Mouse (Mus musculus): ENCODE measurements around the gene Foxp4.

Gene Foxp4

DNA sequence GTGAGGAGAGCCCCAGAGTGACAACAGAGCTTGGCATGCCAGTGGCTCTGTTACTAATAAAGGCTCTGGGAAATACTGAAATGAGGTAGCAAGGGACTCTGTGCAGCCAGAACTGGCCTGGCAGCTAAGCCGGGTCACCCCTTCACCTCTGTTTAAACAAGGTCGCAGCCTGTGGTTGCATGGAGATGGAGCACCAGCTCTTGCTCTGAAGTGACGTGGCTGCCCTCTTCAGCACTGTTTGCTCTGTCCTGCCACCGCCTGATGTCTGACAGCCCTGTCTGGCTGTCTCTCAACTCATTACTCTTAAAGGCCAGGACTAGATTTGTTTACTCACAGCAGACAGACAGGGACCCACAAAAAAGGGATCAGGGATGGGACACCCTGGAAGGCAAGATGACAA, 25.3 kb downstream of the Foxp4 start:
- intact Hi-C loops (cut with DNase I) = no loop called here

DNA sequence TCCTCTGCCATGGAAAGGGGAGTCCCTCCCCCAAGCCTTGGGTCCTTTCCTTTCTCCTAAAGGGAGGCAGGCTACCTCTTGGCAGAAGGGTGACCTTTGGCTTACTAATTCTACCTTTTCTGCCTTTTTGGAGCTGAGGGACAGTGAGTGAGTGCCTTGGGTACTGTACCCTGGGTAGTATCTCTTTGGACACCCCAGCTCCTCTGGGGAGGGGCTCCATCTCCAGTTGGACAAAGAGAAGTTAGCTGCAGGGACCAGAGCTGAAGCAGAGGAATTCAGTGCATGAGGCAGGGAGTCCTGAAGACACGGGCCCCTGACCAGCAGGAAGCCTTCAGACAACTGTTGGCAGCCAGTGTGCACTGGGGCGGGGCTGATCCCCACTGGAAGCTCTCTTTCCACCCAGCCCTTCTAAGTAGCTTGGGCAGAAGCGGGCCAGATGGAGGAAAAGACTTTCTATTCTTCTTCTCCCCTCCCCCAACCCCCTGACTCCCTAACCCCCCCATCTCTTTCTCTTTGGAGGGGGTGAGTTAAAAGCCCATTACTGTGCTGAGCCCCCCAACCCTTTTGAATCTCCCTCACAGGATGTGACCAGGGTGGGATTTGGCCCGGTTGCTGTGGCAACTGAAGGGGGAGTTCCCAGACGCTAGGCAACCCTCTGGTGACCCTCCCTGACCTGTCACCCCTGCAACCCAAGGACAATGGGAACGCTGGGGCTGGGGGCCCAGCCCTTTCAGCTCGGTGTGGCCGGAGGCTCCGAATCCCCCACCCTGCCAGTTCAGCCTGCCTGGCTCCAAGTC, 26.3 kb downstream of the Foxp4 start:
- intact Hi-C loops (cut with DNase I) = no loop called here

DNA sequence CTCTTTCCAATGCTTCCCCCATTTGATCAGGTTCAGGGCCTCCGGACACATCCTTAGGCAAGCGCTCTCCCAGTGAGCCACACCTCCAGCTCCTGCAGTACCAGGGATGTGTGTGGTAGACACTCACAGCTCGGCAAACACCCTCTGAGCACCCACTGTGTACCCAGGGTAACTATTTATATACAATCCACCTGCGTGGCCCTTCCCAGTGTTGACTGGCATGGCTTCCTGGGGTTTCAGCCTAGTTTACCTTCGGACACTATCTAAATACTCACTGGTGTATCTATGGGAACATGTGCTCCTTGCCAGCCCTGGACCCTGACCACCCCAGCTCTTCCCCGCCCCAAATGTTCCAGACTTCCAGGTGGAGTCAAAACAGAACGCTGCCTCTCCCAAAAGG, 34.7 kb downstream of the Foxp4 start:
- intact Hi-C loops (cut with DNase I) = no loop called here

DNA sequence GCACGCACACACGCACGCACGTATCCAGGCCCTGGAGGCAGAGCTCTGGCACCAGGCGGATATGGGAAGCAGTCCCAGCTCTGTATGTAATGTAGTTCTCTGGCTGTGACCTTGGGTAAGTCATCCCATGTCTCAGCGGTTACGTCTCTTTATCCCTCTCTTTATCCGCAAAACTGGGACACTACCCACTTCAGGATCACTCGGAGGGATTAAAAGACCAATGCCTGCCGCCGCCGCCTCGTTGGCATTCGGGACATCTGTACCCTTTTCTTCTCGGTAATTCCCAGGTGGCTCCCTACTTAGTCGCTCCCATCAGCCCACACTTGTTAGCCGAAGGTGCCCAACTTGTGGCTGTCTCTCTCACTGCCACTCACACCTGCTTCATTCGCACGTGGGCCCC, 35.2 kb downstream of the Foxp4 start:
- intact Hi-C loops (cut with DNase I) = no loop called here

DNA sequence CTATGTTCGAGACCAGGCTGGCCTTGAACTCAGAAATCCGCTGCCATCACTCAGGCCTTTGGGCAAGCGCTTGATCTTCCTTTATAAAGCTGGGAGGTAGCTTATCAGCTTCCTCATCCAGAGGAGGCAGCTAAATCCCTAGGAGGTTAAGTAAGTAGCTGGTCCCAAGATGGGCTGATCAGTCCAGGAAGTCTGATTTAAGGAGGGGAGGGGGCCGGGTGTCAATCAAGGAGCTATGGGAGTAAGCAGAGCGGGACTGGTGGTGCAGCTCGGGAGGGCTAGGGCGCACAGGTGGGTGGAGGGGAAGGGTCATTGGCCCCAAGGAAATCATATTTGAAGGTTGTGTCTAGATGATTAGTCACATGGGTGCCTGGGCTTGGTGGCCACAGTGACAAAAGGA, 35.8 kb downstream of the Foxp4 start:
- intact Hi-C loops (cut with DNase I) = no loop called here

DNA sequence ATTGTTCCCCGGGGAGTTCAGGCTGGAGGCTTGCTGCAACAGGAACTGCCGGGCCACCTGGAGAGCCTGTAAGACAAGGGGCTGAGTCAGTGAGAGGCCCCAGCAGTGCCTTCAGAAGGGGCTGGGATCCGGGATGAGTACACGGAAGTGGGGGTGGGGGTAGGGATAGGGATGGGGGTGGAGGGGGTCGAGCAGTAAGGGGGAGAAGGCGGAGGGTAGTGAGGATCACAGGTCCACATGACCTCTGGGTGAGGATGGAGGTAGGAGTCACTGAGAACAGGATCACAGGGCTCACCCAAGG, 36.3 kb downstream of the Foxp4 start:
- intact Hi-C loops (cut with DNase I) = no loop called here

DNA sequence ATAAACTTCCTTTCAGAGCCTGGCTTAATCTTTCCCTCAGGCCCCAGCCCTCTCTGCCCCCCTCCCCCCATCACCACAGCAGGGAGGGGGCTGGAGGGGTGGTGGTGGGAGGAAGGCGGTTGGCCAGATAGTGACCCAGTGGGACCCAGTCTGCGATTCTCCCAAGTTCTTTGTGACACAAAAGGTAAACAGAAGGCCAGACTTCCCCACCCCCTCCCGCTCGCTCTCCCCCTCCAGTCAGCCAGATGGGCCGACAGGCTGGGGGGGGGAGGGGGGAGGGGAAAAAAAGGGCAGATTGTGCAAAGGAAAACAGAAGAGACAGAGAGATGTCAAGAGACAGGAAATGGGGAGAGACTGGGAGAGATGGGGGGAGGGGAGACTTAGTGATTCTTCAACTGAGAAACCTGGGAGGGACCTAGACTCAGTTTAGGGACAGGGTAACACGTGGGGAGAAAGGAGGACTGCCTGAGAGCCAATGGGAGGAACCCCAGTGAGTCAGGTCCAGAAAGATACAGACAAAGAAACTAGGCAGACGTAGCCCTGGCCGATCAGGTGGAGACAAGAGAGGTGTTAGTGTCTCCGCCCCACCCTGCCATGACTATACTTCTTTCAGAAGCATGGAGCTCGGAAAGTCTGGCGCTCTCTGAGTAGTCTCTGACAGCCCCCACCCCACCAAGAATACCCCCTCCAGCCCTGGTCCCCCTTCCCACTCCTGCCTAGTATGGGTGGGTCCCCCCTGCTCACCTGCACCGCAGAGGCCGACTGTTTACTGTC, 36.9 kb downstream of the Foxp4 start:
- intact Hi-C loops (cut with DNase I) = no loop called here

DNA sequence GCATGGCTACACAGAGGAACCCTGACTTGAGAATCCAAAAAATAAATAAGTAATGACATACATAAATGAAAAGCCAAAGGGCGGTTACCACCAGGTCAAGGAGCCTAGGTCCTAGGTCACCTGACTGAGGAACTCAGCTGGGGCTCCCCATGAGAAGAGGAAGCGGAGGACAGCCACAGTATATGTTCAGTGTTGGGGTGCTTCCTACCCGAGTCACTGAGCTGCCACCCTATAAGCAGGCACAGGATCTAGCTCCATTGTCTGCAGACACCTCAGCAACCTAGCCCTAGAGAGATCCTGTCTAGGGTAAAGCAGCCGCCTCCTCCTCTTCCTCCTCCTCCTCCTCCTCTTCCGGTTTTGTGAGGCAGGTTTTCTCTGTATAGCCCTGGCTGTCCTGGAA, 41.3 kb downstream of the Foxp4 start:
- intact Hi-C loops (cut with DNase I) = no loop called here

DNA sequence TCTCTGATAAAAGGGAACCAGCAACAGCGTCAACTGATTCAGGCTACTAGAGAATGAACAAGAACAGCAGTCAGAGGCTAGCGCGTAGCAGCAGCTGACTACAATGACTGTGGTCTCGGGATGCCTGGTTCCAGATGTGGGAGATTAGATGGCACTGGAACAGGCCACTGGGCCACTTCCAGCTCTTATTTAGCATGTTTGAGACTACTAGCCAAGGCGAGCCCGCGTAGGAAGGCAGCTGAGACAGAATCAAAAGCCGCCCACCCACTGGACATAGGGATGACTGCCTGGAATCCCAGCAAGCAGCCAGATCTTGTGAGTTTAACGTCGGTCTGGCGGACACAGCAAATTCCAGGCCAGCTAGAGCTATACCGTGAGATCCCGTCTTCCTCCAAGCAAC, 43.1 kb downstream of the Foxp4 start:
- intact Hi-C loops (cut with DNase I) = no loop called here

DNA sequence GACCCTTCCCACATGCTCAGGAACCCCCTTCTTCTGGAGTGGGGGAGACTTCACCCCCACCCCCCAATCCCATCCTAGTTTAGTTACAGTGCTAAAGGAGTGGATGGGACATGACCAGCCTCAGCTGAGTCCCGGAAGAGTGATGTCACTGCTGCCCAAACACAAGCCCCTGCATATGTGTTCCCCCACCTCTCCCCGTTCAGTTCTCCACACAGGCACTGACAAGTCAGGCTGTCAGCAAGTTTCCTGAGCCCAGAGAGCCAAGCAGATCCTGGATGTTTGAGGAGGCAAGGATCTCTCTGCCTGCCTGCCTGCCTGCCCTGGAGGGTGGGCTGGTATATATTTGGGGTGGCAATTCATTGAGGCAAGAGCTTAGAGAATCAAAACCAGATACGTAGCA, 45.2 kb downstream of the Foxp4 start:
- intact Hi-C loops (cut with DNase I) = no loop called here

DNA sequence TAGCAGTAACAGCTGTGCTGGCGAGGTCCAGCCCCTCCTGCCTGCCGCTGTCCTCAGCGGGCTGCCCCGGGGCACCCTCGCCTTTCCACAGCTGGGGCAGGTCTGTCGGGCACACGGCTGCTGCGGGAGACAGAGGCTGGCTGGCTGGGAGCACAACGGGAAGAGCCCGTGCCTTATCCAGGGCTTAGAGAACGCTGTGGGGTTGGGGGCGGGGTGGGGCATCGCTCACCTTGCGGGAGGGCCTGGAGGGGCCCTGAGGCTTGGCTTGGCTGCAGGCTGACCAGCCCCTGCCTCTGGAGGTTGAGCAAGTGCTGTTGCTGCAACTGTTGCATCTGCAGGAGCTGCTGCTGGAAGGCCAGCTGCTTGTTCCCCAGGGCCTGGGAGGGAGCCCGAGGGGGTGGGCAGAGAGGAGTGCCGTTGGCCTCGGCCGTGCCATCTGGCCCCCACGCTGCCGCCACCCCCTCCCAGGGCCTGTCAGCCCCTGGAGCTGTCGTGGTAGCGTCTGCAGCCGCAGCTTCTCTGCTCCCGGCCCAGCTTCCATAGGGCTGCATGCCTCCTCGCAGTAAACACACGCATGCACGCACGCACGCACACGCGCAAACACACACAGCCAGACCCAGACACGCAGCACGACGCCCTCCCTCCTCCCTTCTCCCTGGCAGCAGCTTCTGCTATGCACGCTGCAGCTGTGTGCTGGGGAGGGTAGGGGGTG, 45.9 kb downstream of the Foxp4 start:
- intact Hi-C loops (cut with DNase I) = no loop called here

DNA sequence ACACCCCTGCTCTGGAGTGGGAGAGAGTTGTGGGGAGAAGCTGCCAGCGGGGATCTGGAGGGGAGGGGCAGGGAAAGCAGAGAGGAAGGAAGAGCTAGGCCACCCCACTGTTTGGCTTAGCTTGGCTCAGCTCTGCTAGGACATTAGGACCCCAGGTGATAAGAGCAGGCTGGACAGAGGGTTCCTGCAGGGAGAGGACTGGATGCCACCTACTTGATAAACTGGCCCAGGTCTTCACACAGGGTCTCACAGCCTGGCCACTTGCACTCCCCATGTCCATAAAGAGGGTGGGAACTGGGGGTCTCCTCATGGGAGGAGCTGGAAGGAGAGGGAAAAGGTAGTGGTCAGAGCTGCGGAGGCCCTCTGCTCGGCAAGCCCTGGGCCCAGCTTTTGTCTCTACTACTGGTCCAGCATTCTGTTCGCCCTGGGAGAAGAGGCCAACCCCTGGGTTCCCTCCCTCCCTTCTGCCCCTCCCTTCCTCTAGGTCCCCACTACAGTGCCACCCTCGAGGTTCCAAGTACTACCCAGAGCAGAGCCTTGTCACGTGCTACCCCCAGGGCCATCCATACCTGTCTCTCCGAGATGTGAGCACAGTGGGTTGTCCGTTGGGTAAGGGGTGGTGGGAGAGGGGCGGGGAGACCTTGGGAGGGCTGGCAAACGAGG, 46.6 kb downstream of the Foxp4 start:
- intact Hi-C loops (cut with DNase I) = no loop called here

DNA sequence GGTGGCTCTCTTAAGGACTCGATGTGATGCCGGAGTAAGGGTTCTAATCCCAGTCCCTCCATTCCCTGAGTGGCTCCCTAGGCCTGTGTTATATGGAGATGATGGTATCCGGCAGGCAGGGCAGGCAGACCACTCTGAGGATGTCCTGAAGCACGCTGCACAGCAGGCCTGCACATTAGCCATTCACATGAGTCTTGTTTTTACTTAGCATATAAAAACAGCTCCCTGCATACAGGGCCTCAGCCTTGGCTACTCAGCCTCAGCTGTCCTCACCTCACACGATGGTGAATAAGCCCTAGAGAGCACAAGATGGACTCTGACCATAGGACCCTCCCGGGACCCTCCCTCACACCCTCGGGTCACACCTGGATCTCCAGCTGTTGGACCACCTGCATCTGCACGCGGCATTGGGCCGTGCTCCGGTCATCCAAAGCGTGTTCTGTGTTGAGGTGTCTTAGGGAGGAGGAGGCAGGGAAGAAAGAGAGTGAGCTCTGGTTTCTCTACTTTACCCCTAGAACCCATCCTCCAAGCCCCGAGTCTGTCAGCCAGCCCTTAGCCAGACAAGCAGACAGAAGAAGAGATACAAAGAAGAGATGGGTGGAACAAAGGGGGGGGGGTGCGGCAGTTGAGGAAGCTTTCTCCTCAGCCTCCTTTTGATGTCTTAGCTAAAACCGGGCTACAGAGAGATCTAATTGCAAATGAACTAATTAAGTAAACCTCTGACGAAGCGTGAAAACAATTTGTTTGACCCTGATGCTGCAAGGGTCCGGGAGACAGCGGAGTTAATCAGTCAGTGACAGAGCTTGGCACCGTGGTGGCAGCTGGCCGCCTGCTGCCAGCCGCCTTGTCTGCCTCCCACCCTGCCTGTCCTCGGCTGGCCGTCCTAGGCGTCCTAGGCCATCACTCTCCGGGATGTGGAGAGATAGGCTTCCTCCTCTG, 47.4 kb downstream of the Foxp4 start:
- intact Hi-C loops (cut with DNase I) = no loop called here

DNA sequence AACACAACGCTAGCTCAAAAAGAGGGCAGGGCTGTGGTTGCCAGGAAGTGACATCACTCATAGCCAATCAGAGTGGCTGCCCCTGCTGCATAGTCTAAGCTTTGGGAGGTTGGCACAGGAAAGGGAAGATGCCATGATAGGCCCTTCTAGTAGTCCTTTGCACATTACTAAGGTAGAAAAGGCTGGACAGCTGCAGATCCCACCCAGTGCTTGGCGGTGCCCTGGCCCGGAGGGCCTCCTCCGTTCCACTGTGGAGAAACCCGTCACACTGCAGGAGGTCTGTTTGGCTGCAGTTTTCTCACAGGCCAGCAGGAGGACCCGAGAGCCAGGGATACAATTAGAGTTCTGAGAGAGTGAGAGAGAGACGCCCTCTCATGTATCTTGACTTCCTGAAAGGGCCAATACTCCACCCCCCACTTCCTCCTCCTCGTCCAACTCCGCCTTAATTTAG, 51.1 kb downstream of the Foxp4 start:
- intact Hi-C loops (cut with DNase I) = loop anchor here (1.0 kb wide), 1 partner anchor 228 kb away; no protein-coding TSS in a partner anchor

DNA sequence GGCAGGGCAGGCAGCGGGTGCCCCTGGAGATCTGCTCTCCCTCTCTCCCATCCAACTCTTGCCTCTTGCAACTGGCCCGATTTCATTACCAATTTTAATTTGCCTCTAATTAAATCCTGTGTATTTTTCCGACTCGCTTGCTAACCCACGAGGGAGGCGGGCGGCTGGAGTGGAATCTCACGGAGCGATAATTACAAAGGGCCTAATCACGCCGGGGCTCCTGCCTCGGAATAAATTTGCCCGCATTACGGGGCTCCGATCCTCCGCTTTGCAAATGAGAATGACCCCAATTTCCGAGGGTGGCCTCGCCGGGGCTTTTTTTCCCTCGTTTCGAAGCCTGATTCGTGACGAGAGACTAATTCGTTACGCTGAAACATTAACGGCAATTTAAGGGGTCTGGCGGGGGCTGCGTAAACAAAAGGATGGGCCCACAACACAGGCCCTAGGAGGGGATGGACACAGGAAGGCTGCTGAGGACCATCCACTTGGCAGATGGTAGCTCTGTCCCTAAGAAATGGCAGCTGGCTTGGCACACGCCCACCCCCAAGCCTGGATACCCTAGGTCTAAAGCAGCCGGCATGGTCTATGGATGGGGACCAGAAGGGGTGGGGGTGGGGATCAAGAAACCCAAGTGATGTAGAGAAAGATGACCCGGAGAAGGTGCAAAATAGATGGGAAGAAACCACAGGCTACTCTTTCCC, 52.0 kb downstream of the Foxp4 start:
- intact Hi-C loops (cut with DNase I) = loop anchor here (1.0 kb wide), 1 partner anchor 229 kb away; no protein-coding TSS in a partner anchor

DNA sequence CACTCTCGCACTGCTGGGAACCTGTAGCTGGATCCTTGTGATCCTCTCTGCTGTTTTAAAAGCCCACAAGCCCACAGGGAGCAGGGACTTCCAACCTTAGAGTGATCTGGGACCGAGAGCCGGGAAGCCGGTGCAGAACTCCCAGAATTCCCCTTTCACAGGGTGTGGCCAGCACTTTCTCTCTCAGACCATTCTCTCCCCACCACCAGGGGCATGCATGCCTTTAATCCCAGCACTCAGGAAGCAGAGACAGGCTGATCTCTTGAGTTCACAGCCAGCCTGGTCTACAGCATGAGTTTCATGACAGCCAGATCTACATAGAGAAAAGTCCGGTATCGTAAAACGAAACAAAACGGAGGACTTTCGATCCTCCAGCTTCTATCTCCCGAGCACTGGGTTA, 54.6 kb downstream of the Foxp4 start:
- intact Hi-C loops (cut with DNase I) = no loop called here

DNA sequence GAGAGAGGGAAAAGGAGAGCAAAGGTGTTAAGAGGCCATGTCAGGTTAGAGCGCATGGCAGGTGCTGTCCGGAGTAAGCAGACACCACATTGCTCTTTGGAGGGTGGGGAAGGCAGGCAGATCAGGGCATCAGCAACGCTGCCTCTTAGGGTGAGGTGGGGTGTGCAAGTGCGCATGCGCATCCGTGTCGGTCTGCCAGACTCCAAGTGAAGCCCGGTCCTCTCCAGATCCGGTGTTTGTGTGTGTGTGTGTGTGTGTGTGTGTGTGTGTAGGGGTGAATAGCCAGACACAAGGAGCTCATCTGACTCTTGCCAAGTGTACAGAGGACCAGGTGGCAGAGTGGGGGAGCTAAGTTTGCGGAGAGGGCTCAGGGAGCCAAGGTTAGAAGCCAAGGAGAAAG, 58.4 kb downstream of the Foxp4 start:
- intact Hi-C loops (cut with DNase I) = no loop called here

DNA sequence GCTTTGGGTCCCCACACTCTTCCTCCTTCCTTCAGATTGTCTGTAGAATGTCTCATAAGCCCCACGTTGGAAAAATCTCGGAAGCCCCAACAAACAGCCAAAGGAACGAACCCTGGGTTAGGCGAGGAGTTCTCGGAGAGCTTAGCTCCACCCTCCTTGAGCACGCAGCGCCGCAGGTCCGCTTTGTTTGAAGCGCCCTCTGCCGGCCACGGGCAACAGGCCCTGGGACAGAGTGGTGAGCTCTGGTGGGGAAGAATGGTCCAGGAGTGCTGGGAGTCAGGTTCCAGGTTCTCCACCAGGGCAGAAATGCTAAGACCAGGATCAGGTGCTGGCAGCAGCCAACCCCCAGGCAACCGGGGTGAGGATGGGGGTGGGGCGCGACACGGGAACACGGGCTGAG, 59.9 kb downstream of the Foxp4 start:
- intact Hi-C loops (cut with DNase I) = loop anchor here (1.0 kb wide), 1 partner anchor 71 kb away; no protein-coding TSS in a partner anchor

DNA sequence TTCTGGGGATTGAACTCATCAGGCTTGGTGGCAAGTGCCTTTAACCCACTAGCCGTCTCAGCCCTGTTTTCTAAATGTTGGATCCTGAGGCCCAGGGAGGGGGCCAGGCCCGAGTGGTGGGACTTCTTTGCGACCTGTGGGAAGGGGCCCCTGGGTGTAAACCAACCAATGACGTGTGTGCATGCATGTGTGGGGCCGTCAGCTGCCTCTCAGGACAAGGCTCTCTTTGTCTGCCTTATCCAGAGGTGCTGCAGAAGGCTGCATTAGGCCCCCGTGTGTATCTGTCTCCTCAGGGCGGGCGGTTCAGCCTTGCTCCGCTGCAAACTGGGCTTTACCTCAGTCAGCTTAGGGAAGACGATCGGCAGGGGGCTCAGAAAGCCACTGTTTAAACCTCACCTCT, 61.0 kb downstream of the Foxp4 start:
- intact Hi-C loops (cut with DNase I) = no loop called here

DNA sequence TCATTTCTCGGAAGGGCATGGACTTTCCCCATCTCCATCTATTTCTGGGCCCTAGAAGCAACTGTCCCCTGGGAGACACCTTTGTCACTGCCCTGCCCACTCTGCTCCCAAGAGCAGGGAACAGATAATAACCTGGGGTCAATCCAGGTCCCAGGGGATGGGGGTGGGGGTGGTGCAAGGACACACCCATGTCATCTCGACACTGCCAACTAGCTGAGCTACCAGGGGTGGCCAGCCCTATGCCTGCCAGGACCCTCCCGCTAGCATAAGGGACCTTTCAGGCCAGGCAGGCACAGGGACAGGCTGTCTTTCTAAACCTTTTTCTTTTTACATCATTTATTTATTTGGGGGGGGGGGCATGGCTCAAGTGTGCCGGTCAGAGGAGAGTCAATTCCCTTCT, 61.4 kb downstream of the Foxp4 start:
- intact Hi-C loops (cut with DNase I) = no loop called here

Measured in adrenal gland (tissue).